Mouse (Mus musculus): ENCODE data around the gene Cflar. TPM values are rescaled to one million over a fixed set of nuclear protein-coding genes. Genes with fewer than 3 reads are reported as not detected.

Cflar gene
- total RNA-seq, 1 experiment = 16.4 TPM

DNA sequence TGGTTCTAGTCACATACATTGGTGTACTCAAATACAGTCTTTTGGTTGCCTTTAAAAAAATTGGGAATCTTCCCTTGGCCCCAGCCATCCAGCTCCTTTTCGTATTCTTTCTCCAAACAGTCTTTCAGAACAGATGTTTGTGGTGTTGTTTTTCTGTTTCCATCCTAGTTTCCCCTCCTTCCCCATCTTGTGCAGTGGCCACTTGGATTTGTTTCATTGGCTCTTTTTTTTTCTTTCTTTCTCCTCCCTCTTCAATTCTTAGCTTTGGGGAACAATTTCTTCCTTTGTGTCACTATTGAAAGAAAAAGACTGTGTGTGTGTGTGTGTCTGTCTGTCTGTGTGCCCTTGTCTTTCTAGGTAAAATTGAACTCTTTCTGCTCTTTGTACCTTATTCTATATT lies 3.1 kb downstream of the Cflar start:
- Histone ChIP-seq H3K9ac (ENCODE audit: insufficient read depth, low read depth, low read length, poor library complexity, severe bottlenecking) (no peak overlapping the region), H3K4me1 (ENCODE audit: control insufficient read depth in 2 of 2, insufficient read depth in 2 of 2, low read length in 2 of 2, poor library complexity in 1 of 2) (peaks cover 2 to 8% of the 10 kb centered on the region in 2 experiments), H3K36me3 (ENCODE audit: control insufficient read depth, insufficient read depth, low read length, poor library complexity, severe bottlenecking) (peaks cover 2% of the 10 kb centered on the region; the same call in 1 of the 2 replicates), H3K9me3 (ENCODE audit: control insufficient read depth, insufficient read depth, low read depth, low read length) (no peaks in the 10 kb centered on the region), H3K4me3 (ENCODE audit: insufficient read depth in 1 of 2, low read depth in 1 of 2, low read length in 2 of 2, poor library complexity in 1 of 2, severe bottlenecking in 1 of 2) (no peak overlapping the region), H3K27ac (ENCODE audit: insufficient read depth, low read depth, low read length, poor library complexity, severe bottlenecking) (no peak overlapping the region)
- in situ Hi-C loops (cut with MboI; ENCODE audit: low sequenced_read_pairs in 2 of 2, unreplicated experiment in 2 of 2) = no loop called here
- TF ChIP-seq MAFK (IDR thresholded peaks at IDR 0.05; ENCODE audit: insufficient read depth, low read depth, low read length) = no peak
- TF ChIP-seq CHD2 (IDR thresholded peaks at IDR 0.05; ENCODE audit: low read depth, low read length) = no peak
- no peak for TF ChIP-seq HCFC1 (IDR thresholded peaks at IDR 0.05; ENCODE audit: borderline replicate concordance, insufficient read depth, low read length)
- no peak for TF ChIP-seq ZNF384 (IDR thresholded peaks at IDR 0.05; ENCODE audit: low read depth, low read length)
- TF ChIP-seq ZC3H11A (IDR thresholded peaks at IDR 0.05; ENCODE audit: borderline replicate concordance, low read depth, low read length) = no peak
- no peak for DNase-seq (ENCODE audit: low read depth, low spot score)

DNA sequence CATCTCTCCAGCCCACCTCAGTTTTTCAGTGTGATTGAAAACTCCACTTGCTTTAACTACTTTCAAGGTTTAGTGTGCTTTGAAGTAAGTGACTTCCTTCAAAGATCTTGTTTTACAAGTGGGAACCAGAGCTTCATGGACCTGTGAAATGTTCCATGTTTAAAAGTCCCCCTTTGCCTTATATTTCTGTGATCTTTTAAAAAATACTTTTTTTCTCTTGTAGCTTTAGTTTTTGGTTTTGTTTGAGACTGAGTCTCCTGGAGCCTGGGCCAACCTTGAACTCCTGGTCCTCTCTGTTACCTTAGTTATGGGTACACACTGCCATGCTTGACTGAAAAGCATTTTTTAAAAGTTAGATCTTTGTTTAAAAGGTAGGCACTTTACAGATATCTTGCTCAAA lies 4.2 kb downstream of the Cflar start:
- H3K9ac ChIP-seq (ENCODE audit: insufficient read depth, low read depth, low read length, poor library complexity, severe bottlenecking) = no peak overlapping the region
- no peak overlapping the region for H3K4me3 ChIP-seq (ENCODE audit: insufficient read depth in 1 of 2, low read depth in 1 of 2, low read length in 2 of 2, poor library complexity in 1 of 2, severe bottlenecking in 1 of 2)
- in situ Hi-C loops (cut with MboI; ENCODE audit: low sequenced_read_pairs in 2 of 2, unreplicated experiment in 2 of 2) = no loop called here
- no peak for DNase-seq (ENCODE audit: low read depth, low spot score)
- peaks cover 2% of the 10 kb centered on the region; the same call in 1 of the 2 replicates for H3K36me3 ChIP-seq (ENCODE audit: control insufficient read depth, insufficient read depth, low read length, poor library complexity, severe bottlenecking)
- no peak overlapping the region for H3K27ac ChIP-seq (ENCODE audit: insufficient read depth, low read depth, low read length, poor library complexity, severe bottlenecking)
- TF ChIP-seq CHD2 (IDR thresholded peaks at IDR 0.05; ENCODE audit: low read depth, low read length) (no peak), ZNF384 (IDR thresholded peaks at IDR 0.05; ENCODE audit: low read depth, low read length) (no peak), ZC3H11A (IDR thresholded peaks at IDR 0.05; ENCODE audit: borderline replicate concordance, low read depth, low read length) (no peak), HCFC1 (IDR thresholded peaks at IDR 0.05; ENCODE audit: borderline replicate concordance, insufficient read depth, low read length) (no peak), MAFK (IDR thresholded peaks at IDR 0.05; ENCODE audit: insufficient read depth, low read depth, low read length) (no peak)
- no peaks in the 10 kb centered on the region for H3K9me3 ChIP-seq (ENCODE audit: control insufficient read depth, insufficient read depth, low read depth, low read length)
- peaks cover 2 to 8% of the 10 kb centered on the region in 2 experiments for H3K4me1 ChIP-seq (ENCODE audit: control insufficient read depth in 2 of 2, insufficient read depth in 2 of 2, low read length in 2 of 2, poor library complexity in 1 of 2)

DNA sequence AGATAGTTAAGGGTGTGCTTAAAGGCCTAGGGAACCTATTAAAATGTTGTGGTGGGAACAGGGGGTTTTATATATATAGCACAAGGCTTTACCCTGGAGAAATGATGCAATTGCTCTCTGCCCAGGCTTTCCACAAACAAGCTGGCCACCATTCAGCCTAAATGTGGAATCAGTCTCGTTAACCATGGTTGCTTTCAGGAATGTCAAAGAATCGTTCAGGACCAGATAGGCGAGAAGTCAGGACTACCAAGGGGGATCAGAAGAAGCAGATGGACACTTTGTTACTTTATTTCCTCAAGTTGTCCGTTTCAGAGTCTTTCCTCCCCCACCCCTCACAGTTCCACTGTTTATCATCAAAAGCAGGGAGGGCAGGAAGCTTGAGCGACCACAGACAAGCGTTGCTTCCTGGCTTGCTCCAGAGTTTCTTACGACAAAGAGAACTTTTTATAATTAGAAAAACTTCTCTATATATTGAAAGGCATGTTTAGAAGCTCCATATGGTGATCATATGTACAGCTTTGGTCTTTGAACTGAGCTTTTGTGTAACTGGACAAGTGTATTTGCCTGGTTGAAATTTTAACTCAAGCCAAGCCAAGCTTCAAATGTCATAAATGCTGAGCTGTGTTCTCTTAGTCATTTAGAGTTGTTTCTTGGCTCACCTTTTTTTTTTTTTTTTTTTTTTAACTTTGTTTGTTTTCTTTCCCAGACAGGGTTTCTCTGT lies 5.0 kb downstream of the Cflar start:
- no peak for DNase-seq (ENCODE audit: low read depth, low spot score)
- peaks cover 2% of the 10 kb centered on the region; the same call in 1 of the 2 replicates for H3K36me3 ChIP-seq (ENCODE audit: control insufficient read depth, insufficient read depth, low read length, poor library complexity, severe bottlenecking)
- in situ Hi-C loops (cut with MboI; ENCODE audit: low sequenced_read_pairs in 2 of 2, unreplicated experiment in 2 of 2) = no loop called here
- H3K4me3 ChIP-seq (ENCODE audit: insufficient read depth in 1 of 2, low read depth in 1 of 2, low read length in 2 of 2, poor library complexity in 1 of 2, severe bottlenecking in 1 of 2) = no peak overlapping the region
- no peak overlapping the region for H3K9ac ChIP-seq (ENCODE audit: insufficient read depth, low read depth, low read length, poor library complexity, severe bottlenecking)
- no peak overlapping the region for H3K27ac ChIP-seq (ENCODE audit: insufficient read depth, low read depth, low read length, poor library complexity, severe bottlenecking)
- TF ChIP-seq HCFC1 (IDR thresholded peaks at IDR 0.05; ENCODE audit: borderline replicate concordance, insufficient read depth, low read length) (no peak), CHD2 (IDR thresholded peaks at IDR 0.05; ENCODE audit: low read depth, low read length) (no peak), MAFK (IDR thresholded peaks at IDR 0.05; ENCODE audit: insufficient read depth, low read depth, low read length) (no peak)
- H3K4me1 ChIP-seq (ENCODE audit: control insufficient read depth in 2 of 2, insufficient read depth in 2 of 2, low read length in 2 of 2, poor library complexity in 1 of 2) = peaks cover 0 to 6% of the 10 kb centered on the region in 2 experiments; a peak in 2 of 4 replicates
- H3K9me3 ChIP-seq (ENCODE audit: control insufficient read depth, insufficient read depth, low read depth, low read length) = no peaks in the 10 kb centered on the region

DNA sequence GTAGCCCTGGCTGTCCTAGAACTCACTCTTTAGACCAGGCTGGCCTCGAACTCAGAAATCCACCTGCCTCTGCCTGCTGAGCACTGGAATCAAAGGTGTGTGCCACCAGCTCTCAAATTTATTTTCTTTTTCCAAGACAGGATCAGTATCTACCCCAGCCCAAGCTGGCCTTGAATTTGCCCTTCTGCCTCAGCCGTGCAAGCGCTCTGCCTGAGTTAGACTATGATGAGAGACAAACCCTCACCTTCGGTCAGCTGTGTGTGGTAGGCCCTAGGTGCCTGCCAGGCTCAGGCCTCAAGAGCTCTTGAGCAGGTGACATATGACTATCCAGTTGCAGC lies 5.5 kb downstream of the Cflar start:
- Histone ChIP-seq H3K9ac (ENCODE audit: insufficient read depth, low read depth, low read length, poor library complexity, severe bottlenecking) (no peak overlapping the region), H3K4me3 (ENCODE audit: insufficient read depth in 1 of 2, low read depth in 1 of 2, low read length in 2 of 2, poor library complexity in 1 of 2, severe bottlenecking in 1 of 2) (no peak overlapping the region), H3K36me3 (ENCODE audit: control insufficient read depth, insufficient read depth, low read length, poor library complexity, severe bottlenecking) (peaks cover 2% of the 10 kb centered on the region; the same call in 1 of the 2 replicates), H3K27ac (ENCODE audit: insufficient read depth, low read depth, low read length, poor library complexity, severe bottlenecking) (no peak overlapping the region), H3K9me3 (ENCODE audit: control insufficient read depth, insufficient read depth, low read depth, low read length) (no peaks in the 10 kb centered on the region), H3K4me1 (ENCODE audit: control insufficient read depth in 2 of 2, insufficient read depth in 2 of 2, low read length in 2 of 2, poor library complexity in 1 of 2) (peaks cover 0 to 6% of the 10 kb centered on the region in 2 experiments; a peak in 2 of 4 replicates)
- TF ChIP-seq HCFC1 (IDR thresholded peaks at IDR 0.05; ENCODE audit: borderline replicate concordance, insufficient read depth, low read length) (no peak), ZC3H11A (IDR thresholded peaks at IDR 0.05; ENCODE audit: borderline replicate concordance, low read depth, low read length) (no peak), MAFK (IDR thresholded peaks at IDR 0.05; ENCODE audit: insufficient read depth, low read depth, low read length) (no peak), CHD2 (IDR thresholded peaks at IDR 0.05; ENCODE audit: low read depth, low read length) (no peak), ZNF384 (IDR thresholded peaks at IDR 0.05; ENCODE audit: low read depth, low read length) (no peak)
- no peak for DNase-seq (ENCODE audit: low read depth, low spot score)
- in situ Hi-C loops (cut with MboI; ENCODE audit: low sequenced_read_pairs in 2 of 2, unreplicated experiment in 2 of 2) = no loop called here

Measured in ES-E14 (cell line).